Mouse (Mus musculus) liver, embryonic 14.5 days (tissue): ENCODE results near the gene Vti1b.

ENCODE experiments used
- CTCF ChIP-seq: IDR thresholded peaks from 2 replicates; pipeline ENCODE4 v1.5.1; 2016; ENCODE audit warnings: antibody characterized with exemption, low read depth, control low read depth
- EP300 ChIP-seq: IDR thresholded peaks from 2 replicates; pipeline ENCODE4 v1.6.1; 2016; ENCODE audit warnings: antibody characterized with exemption, low read depth

- TF ChIP-seq EP300 (no peak), CTCF (no peak)
Measured at GRCm38 (mm10) chr12:79201882-79202281, 29.4 kb upstream of the Vti1b start.
